Mouse (Mus musculus) monocyte, adult 5-6 weeks (primary cell): ENCODE measurements at regions not wholly inside any gene's neighbourhood (a gene's known extent, or its start where the extent isn't known, plus 50 kb on each side); places are given as distances from the start of the nearest gene placed in this dataset.
"Not testable (repeated sequence)": the region's sequence is repeated elsewhere in the genome, so short reads cannot be mapped to it uniquely, and the experiment has no call there.

Experiments used
- ATAC-seq: fragments of 153-309, 156-312 bp; replicated peaks from 2 replicates; pipeline ENCODE4 v1.8.0; 2017; ENCODE audit warnings: mild to moderate bottlenecking; ENCODE audit not compliant: low TSS enrichment, insufficient number of reproducible peaks, severe bottlenecking, poor library complexity, low FRiP score

GRCm38 (mm10) chr8:35020480-35020879 is 745.1 kb upstream of the Gm19410 start:
- ATAC-seq, result no peak

- no peak for ATAC-seq
Observed at GRCm38 (mm10) chr8:35022649-35023048, 742.9 kb upstream of the Gm19410 start.

DNA sequence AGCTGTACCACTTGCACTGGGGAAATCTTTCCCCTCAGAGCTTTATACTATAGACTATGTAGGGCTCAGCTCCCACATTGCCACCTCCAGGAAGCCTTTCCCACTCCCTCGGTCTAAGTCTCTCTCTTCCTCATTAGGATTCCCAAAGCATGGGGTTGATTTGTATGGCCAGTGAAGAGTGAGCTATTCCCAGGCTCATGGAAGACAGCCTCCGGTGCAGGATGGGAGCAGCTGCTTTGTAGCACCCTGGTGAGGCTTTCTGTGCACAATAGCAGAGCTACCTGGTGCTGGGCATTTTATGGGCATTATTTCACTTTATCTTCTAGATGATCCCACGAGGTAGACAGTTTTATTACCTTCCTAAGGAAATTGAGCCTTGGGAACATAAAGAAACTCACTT is 717.8 kb upstream of the Gm19410 start:
- ATAC-seq, result no peak

DNA sequence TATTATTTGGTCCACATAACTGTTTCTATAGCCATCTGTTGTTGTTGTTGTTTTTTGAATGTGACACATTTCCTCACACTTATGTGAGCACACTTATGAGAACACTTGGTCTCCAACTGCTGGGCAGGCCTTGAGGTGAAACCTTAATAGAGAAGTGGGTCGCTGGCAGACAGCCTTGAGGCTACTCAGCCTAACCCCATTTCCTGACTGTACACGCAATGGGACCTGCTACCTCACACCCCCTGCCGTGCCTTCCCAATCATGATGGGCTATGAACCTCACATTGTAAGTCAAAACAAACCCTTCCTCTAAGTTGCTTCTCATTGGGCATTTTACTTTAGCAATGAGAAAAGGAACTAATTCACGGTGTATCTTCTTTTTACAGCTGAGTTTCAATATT is 712.1 kb upstream of the Gm19410 start:
- no peak; the same call in 1 of the 2 replicates for ATAC-seq

- ATAC-seq, result no peak
Observed at GRCm38 (mm10) chr8:35061048-35061447, 704.5 kb upstream of the Gm19410 start.

GRCm38 (mm10) chr8:35068228-35068627 is 697.4 kb upstream of the Gm19410 start:
- ATAC-seq, result peak; percentile 78

GRCm38 (mm10) chr8:35070246-35070989 is 695.2 kb upstream of the Gm19410 start:
- ATAC-seq, result no peak

GRCm38 (mm10) chr8:35075971-35076370 is 689.6 kb upstream of the Gm19410 start:
- ATAC-seq, result no peak

DNA sequence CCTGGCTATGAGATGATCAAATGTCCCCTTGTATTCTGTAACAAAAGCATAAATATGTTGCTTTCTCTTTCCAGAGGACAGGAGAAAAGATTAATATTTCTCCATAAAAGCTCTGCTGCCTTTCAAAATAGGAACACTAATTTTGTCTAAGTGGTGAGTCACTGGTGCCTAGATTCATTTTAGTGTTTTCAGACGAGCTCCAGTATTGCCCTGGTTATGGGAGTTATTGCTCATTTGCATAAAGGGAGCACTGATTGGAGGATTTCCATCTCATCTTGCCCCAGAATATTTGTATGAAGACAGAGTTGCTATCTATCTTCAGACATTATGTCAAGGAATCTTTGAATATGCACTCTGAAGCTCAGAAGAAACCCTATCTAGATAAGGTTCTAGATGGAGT is 682.4 kb upstream of the Gm19410 start:
- no peak for ATAC-seq

GRCm38 (mm10) chr8:35087070-35087469 is 678.5 kb upstream of the Gm19410 start:
- no peak for ATAC-seq

DNA sequence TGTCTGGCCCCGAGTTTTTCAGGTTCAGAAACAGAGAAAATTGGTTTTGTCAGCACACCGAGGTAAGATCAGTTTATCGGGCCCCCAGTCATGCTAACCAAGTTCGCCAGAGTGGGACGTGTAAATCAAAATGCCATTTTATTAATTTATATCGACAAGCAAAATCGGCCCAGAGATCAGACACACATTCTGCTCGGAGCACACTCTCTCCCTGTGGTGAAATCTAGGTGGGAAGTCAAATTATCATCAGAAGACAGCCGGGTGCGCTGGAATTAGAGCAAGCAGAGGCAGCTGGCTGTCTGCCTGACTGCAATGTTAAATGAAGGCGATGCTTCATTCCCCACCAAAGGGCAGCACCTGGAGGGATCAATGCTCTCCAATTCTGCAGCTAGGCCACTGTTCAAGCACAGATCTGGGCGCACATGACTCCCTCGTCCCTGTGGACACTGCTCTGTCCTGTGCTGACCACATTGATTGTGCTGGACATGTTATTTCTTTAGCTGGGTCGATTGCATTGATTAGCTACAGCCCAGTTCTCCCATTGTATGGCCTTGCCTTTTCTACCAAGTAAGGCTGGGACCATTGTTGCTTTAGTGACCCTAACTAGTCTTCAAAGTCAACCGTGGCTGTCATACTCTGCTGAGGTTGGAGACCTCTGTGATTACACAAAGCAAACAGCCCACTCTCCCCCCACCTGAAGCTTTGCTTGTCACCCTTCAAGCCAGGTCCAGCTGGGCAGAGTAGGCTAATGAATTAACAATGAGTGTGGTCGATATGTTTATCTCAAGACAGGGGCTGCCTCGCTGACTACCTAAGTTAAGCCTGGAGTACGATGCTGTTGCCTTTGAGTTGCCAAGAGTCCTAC is 677.0 kb upstream of the Gm19410 start:
- no peak for ATAC-seq

DNA sequence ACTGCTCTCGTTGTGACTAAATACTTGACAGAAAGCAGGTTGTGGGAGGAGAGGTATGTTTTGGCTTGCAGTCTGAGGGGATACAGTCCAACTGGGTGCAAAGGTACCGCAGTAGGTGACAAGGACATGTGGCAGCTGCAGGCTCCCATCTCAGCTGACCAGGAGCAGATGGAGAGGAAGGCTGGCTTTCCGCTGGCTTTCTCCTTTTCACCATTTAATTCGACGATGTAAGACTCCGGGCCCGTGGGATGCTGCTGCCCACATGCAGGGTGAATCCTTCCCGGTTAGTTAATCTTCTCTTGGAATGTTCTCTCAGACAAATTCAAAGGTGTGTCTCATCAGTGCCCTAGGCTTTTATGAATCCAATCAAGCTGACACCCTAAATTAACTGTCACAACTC is 676.1 kb upstream of the Gm19410 start:
- no peak for ATAC-seq

GRCm38 (mm10) chr8:35101701-35102100 is 663.9 kb upstream of the Gm19410 start:
- no peak for ATAC-seq

DNA sequence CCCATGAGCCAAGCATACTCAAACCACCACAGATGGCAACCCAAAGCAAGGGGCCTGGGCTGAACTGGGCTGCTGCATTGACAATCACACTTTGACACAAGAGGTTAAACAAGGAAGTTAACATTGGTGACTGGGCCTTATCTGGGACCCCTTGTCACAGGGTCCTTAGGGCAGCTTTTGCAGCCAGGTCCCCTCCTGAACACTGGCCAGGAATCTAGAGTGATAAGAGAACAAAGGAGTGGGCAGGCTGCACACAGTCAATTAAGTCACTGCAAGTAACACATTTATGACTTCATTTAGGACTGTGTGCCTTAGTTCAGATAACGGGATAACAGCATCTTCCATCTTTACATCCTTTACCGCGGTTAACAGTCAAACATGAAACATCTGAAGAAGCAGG is 663.5 kb upstream of the Gm19410 start:
- not testable (repeated sequence) for ATAC-seq

- ATAC-seq, result not testable (repeated sequence)
Observed at GRCm38 (mm10) chr8:35104465-35104876, 661.1 kb upstream of the Gm19410 start.

DNA sequence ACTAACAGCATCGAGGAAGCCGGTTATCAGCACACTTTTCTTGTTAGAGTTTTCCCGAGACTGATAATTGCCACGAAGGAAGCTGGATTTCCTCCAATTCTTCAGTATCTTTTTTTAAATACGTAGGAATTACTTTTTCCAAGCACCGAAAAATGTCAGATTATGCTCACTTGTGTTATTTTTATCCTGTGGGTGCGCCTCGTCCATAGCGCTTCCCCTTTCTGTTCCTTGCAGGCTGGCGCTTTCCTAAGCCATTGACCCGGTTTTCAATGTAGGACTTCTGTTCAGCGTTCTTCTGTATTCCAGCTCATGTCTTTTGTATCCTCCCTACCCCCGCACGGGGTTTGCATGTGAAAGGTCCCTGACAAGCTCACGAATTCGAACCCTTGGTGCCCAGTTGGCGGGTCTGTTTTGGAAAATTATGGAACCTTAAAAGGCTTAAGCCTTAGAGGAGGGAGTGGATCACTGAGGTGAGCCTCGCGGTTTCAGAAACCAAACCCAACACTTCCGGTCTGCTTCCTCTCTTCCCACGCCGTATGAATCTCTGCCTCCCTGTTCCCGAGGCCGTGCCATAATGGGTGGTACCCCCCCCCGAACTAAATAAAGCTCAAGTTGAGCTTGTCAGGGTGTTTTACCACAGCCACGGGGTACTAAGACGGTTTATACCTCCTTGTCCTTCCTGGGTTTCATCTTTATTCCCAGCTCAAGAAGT is 655.9 kb upstream of the Gm19410 start:
- ATAC-seq, result no peak

GRCm38 (mm10) chr8:35110286-35110685 is 655.3 kb upstream of the Gm19410 start:
- no peak for ATAC-seq

DNA sequence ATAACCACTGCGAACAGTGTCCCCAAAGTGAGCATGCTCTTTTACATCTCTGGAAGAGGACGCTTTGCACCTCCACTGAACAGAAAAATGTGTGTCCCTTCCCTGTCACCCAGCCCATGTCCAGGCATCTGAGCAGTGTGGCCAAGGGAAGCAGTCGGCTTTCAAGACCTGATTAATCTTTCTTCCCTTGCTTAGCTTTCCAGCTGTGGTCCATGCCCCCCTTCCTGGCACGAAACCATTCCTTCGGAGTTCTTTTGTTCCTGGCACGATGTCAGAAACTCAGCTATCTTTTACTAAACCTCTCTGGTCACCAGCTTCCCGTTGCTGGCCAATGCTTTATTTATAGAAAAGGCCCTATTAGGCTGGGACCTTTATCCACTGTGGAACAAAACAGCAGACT is 654.5 kb upstream of the Gm19410 start:
- ATAC-seq, result no peak

DNA sequence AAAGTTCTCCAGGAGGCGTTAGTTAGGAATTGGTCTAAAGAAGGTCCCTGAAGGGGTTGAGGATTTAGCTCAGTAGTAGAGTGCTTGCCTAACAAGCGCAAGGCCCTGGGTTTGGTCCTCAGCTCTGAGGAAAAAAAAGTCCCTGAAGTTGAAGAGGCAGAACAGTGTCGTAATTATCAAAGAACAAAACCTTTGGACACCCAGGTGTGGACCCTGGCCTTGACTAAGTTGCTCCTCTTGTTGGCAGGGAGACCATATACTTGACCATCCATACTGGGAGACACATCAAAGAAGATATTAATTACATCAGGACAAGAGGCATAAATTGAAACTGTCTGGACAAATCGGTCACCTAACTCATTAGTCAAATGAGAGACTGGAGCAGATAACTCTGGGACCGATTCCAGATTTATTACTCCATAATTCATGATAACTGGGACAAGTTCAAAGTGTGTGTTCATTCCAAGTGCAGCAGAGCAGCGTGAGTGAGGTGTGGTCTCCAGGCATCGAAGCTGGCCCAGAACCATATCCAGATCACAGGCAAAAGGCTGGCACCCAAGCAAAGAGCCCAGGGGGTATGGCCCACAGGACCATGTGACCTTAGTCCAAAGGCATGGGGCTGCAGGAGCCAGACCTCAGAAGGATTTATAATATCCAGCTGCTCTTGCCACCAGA is 652.9 kb upstream of the Gm19410 start:
- ATAC-seq, result no peak
